Mouse (Mus musculus) left cerebral cortex, adult 2 months (tissue): ENCODE measurements around the gene Casc3. TPM values are rescaled to one million over a fixed set of nuclear protein-coding genes. Genes with fewer than 3 reads are reported as not detected.
"Not testable (repeated sequence)": the region's sequence is repeated elsewhere in the genome, so short reads cannot be mapped to it uniquely, and the experiment has no call there.

ENCODE experiments used
- DNase-seq, 2 experiments: peaks; one replicate each; pipeline ENCODE4 v3.0.0; 2021 to 2022; ENCODE audit warnings: low spot score in 2 of 2, mixed read lengths in 1 of 2; ENCODE audit errors: extremely low spot score in 1 of 2
- H3K27ac ChIP-seq: fragments of 200-600 bp; 2 replicates; pipeline ENCODE4 v1.8.1; 2022
- H3K4me3 ChIP-seq: fragments of 200-600 bp; 2 replicates; pipeline ENCODE4 v1.8.1; 2022
- CTCF ChIP-seq: fragments of 200-600 bp; IDR thresholded peaks from 2 replicates; pipeline ENCODE4 v1.8.1; 2022; ENCODE audit warnings: antibody characterized with exemption, mild to moderate bottlenecking, moderate library complexity
- intact Hi-C: fragments of 180-260 bp; cut with DNase I; formaldehyde crosslinking; loops from one replicate; pipeline ENCODE4 v1.15.1; 2025
- total RNA-seq, 2 experiments: library from RNA; stranded (reverse); gene quantifications; 2 replicates each; pipeline ENCODE4 v1.2.3; 2021

Gene Casc3
- total RNA-seq, 2 experiments from 2014 or later = 53.0 to 57.6 TPM

DNA sequence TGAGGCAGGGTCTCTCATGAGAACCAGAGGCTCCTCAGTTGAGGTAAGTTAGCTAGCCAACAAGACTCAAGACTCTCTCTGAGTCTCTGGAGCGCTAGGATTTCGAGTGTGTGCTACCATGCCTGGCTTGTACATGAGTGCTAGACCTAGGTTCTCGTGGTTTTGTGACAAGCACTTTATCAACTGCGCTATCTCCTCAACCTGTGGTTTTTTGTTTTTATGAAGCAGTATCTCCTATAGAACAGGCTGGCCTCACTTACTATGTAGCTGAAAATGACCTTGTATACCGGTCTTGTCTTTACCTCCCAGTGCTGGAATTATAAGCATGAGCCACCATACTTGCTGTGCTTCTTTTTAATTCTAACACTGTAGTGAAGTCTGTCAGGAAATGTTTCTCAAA lies 16.3 kb downstream of the Casc3 start:
- TF ChIP-seq CTCF = no peak
- no peak overlapping the region for H3K4me3 ChIP-seq
- DNase-seq = no peak
- intact Hi-C loops = no loop called here
- no peak overlapping the region for H3K27ac ChIP-seq

DNA sequence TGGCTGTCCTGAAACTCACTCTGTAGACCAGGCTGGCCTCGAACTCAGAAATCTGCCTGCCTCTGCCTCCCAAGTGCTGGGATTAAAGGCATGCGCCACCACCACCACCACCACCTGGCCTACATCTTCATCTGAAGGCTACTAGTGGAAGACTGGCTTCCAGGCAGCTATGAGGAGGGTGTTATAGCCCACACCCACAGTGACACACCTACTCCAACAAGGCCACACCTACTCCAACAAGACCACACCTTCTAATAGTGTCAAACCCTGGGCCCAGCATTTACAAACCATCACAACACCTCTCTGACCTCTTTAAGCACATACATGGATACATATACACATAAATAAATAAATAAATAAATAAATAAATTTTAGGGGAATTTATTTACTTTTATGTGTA lies 21.4 kb downstream of the Casc3 start:
- H3K27ac ChIP-seq, intact Hi-C loops, H3K4me3 ChIP-seq, DNase-seq: not testable (repeated sequence)

DNA sequence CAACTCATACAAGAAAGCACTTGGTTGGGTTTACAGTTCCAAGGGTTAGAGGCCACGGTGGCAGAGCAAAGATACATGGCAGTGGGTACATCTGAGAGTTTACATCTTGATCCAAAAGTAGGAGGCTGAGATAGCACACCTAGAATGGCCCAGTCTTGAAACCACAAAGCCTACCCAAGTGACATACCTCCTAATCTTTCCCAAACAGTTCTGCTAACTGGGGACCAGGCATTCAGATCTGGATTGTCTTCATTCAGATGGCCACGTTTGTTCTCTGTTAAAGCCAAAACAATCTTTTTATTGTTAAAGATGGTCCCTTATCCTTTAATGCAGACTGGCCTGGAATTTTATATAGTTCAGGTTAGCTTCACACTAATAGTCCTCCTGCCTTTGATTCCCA lies 23.2 kb downstream of the Casc3 start:
- Histone ChIP-seq H3K27ac (no peak overlapping the region), H3K4me3 (no peak overlapping the region)
- TF ChIP-seq CTCF = no peak
- DNase-seq = no peak
- intact Hi-C loops = loop anchor here (2.0 kb wide), 1 partner anchor 127 kb away; the partner anchor contains the start of gene Csf3

DNA sequence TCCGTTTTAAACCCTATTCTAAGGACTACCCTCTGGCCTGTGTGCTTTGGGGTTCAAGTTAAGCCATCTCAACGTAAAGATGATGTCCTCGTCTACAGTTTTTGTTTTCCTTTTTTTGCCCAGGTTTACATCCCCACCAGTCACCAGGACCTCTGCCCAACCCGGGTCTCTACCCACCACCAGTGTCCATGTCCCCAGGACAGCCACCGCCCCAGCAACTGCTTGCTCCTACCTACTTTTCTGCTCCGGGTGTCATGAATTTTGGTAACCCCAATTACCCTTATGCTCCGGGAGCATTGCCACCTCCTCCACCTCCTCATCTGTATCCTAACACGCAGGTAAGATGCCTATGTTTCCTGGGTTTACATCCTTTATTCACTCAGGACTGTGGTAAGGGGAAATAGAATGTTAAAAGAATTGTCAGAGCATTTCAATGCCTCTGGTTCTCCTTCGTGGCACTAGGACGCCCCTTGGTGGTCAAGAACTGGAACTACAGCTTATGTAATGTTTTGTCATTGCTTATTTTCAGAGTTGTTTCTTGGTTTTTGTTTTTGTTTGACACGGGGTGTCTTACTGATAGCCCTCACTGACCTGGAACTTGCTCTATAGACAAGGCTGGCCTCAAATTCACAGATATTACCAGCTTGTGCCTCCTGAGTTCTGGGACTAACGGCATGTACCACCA lies 24.5 kb downstream of the Casc3 start:
- H3K27ac ChIP-seq = peak overlapping the region; percentile 69
- intact Hi-C loops = loop anchor here (2.0 kb wide), 1 partner anchor 128 kb away; the partner anchor contains the start of gene Csf3
- H3K4me3 ChIP-seq = no peak overlapping the region
- DNase-seq = no peak
- peak; percentile 84 for TF ChIP-seq CTCF

DNA sequence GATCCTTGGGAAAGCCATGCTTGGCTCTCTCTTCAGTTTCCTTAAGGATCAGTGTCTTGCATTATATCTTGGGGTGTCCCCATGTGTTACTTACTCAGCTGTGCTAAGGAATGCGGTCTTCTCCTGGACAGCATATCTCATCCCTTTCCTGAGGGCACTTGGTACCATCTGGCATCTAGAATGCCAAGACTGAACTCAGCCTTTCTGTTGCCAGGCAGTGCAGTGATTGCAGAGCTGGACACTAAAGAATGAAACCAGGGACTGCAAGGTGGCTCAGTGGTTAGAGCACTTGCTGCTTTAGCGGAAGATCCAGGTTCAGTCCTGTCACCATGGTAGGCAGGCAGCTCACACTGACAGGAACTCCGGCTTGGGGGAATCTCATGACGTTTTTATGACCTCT lies 25.2 kb downstream of the Casc3 start:
- DNase-seq = no peak
- H3K4me3 ChIP-seq = no peak overlapping the region
- TF ChIP-seq CTCF = no peak
- intact Hi-C loops = loop anchor here (2.0 kb wide), 1 partner anchor 129 kb away; the partner anchor contains the start of gene Csf3
- peak overlapping the region; percentile 69 for H3K27ac ChIP-seq

DNA sequence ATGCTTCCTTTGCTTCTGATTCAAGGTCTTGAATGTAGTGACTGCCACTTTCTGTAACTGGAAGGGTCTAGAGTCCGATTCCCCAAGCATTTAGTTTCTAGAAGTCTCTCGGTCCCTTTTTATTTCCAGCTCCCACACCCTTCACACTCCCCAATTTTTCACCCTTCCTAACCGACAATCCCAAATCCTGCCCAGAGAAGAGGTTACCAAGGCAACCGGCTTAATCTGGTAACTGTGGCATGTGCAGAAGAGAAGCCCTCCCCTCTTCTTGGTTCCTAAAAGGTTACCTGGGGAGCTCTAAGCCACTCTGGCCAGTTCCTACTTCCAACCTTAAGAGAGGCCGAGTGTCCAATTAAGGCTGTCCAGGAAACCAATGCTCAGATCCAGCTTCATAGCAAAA lies 30.6 kb downstream of the Casc3 start:
- intact Hi-C loops = loop anchor here (5.0 kb wide), 1 partner anchor 38 kb away; the partner anchor contains the start of gene Msl1
- Histone ChIP-seq H3K27ac (peak overlapping the region; percentile 60), H3K4me3 (no peak overlapping the region)
- TF ChIP-seq CTCF = no peak
- no peak for DNase-seq

DNA sequence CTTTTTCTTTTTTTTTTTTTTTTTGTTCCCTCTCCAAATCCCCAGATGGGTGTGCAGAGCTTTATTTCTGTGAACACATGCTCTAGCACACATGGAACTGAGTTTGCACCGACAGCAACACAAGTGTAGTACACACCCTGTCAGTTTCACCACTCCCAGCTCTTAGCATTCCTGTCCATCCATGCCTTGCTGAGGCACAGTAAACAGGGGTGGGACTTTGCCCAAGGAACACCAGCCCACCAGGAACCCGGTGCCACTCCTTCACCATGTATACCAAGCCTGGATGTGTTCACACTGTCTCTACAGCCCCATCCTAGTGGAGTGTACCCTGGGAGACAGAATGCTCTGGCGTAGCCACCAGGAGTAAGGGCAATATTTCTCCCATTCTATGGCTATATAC lies 31.0 kb downstream of the Casc3 start:
- H3K27ac ChIP-seq = no peak overlapping the region; the same call in 1 of the 2 replicates
- TF ChIP-seq CTCF = no peak
- intact Hi-C loops = loop anchor here (5.0 kb wide), 1 partner anchor 38 kb away; the partner anchor contains the start of gene Msl1
- DNase-seq = no peak
- H3K4me3 ChIP-seq = no peak overlapping the region

DNA sequence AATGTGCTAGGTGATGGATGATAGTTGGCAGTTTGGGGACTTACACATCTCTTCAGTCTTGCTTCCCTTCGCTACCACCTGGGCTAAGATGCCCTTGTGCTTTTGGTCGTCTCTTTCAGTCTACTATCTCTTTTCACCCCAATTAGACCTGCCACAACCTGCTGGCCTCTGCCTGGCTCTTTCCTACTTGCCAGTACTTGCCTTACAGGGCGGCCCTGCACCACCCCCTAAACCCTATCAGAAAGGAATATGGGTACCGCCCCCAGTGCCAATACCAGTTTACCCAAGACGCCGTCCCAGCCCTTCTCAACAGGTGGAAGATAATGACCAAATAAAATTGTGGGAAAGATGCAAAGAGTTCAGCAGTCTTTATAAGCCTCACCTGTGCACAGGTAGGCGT lies 31.4 kb downstream of the Casc3 start:
- peak overlapping the region; percentile 94; the same call in 1 of the 2 replicates for H3K27ac ChIP-seq
- intact Hi-C loops = loop anchor here (5.0 kb wide), 1 partner anchor 39 kb away; the partner anchor contains the start of gene Msl1

DNA sequence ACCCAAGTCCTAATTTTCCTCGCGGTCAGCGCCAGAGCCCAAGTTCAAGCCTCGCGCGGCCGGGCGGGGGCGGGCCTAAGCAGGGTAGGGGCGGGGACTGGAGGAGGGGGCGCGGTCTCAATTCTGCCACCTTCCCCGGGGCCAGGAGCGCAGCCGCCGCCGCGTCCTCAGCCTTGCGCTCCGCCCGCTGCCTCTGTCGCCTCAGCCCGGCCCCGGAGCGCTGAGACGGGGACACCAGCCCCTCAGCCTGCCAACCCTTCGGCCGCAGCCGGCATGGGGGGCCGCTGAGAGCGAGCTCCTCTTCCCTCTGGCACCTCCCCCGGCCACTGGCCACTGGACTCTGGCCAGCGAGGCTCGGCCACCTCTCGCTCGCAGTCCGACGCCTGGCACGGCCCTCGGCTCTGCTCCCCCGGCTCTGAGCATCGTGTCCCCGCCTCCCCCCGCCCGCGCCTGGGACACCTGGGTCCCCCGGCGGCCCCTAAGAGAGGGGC lies 32.0 kb downstream of the Casc3 start, which contains the start of gene Rapgefl1:
Gene Rapgefl1, plus strand, starts transcription at position 135 of the 491 bp plus-strand sequence.
- peak within 1 kb of the TSS; percentile 88 for H3K4me3 ChIP-seq
- H3K27ac ChIP-seq = peak within 1 kb of the TSS; percentile 94
- peak; percentile 81 to 85 for DNase-seq
- intact Hi-C loops = loop anchor here (5.0 kb wide), 1 partner anchor 39 kb away; the partner anchor contains the start of gene Msl1
- TF ChIP-seq CTCF = no peak

More for the DNA sequence above, 31.4 kb downstream of the Casc3 start:
- no peak for DNase-seq
- TF ChIP-seq CTCF = no peak
- H3K4me3 ChIP-seq = peak overlapping the region; percentile 88

DNA sequence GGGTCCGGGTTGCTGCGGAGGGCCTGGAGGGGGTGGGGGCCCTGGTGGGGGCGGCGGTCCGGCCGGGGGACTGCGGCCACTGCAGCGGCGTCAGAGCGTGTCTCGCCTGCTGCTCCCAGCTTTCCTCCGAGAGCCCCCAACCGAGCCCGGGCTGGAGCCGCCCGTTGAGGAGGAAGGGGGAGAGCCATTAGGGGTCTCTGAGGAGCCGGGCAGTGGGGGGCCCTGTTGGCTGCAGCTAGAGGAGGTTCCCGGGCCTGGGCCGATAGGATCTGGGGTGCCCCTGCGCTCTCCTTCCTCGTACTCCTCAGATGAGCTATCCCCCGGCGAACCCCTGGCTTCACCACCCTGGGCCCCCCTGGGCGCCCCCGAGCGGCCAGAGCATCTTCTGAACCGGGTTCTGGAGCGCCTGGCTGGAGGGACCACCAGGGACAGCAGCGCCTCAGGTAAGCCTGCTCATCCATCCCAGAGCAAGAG lies 32.6 kb downstream of the Casc3 start:
- TF ChIP-seq CTCF = no peak; the same call in 1 of the 2 replicates
- peak in 1 of 2 experiments; percentile 47 for DNase-seq
- intact Hi-C loops = loop anchor here (5.0 kb wide), 1 partner anchor 40 kb away; the partner anchor contains the start of gene Msl1
- Histone ChIP-seq H3K4me3 (peak overlapping the region; percentile 88), H3K27ac (peak overlapping the region; percentile 94)

DNA sequence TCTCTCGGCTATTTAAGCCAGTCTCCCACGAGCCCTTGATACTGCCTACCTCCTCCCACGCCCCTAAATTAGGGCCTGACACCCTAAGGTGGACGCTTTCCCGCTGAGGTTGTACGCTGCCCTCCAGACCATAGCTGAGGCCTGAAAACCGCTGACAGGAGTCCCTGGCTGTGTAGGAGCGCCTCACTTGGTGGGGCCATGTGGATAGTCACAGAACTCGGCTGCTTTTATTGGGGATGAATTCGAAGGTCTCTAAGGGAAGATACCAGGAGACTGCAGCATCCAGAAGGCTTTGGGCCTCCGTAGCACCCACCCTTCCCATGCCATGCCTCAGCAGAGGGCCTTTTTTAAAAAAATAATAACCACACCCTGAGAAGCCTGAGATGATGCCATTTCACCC lies 33.2 kb downstream of the Casc3 start:
- peak overlapping the region; percentile 88 for H3K4me3 ChIP-seq
- DNase-seq = peak in 1 of 2 experiments; percentile 39
- peak overlapping the region; percentile 94 for H3K27ac ChIP-seq
- no peak for TF ChIP-seq CTCF
- intact Hi-C loops = loop anchor here (5.0 kb wide), 1 partner anchor 41 kb away; the partner anchor contains the start of gene Msl1

DNA sequence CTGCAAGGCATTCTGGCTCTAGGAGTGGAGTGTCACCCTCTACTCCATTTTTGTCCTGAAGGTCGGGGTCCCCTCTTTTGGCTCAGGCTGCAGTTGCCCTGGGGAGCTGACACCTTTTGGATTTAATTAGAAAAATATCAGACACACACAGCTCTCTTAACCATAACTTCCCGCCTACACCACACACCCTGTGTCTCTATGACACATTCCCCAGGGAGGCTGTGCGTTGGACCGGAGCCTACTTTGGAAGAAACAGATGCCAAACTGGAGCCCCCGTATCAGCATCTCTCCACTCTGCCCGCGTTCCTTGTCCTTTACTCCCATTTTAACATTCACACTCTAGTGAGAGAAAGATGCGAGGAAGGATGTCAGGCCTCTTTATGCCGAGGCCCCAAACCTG lies 33.8 kb downstream of the Casc3 start:
- intact Hi-C loops = loop anchor here (5.0 kb wide), 1 partner anchor 41 kb away; the partner anchor contains the start of gene Msl1
- TF ChIP-seq CTCF = no peak
- Histone ChIP-seq H3K27ac (peak overlapping the region; percentile 94; the same call in 1 of the 2 replicates), H3K4me3 (peak overlapping the region; percentile 88)
- DNase-seq = peak; percentile 62 to 73
